Mouse (Mus musculus) retina, embryonic 14.5 days (tissue): Measurements from ENCODE around the gene Cltb.

Experiments
- DNase-seq: peaks from one replicate; pipeline ENCODE4 v3.0.0-alpha.2; 2015; ENCODE audit warnings: low spot score

The Cltb gene

DNA sequence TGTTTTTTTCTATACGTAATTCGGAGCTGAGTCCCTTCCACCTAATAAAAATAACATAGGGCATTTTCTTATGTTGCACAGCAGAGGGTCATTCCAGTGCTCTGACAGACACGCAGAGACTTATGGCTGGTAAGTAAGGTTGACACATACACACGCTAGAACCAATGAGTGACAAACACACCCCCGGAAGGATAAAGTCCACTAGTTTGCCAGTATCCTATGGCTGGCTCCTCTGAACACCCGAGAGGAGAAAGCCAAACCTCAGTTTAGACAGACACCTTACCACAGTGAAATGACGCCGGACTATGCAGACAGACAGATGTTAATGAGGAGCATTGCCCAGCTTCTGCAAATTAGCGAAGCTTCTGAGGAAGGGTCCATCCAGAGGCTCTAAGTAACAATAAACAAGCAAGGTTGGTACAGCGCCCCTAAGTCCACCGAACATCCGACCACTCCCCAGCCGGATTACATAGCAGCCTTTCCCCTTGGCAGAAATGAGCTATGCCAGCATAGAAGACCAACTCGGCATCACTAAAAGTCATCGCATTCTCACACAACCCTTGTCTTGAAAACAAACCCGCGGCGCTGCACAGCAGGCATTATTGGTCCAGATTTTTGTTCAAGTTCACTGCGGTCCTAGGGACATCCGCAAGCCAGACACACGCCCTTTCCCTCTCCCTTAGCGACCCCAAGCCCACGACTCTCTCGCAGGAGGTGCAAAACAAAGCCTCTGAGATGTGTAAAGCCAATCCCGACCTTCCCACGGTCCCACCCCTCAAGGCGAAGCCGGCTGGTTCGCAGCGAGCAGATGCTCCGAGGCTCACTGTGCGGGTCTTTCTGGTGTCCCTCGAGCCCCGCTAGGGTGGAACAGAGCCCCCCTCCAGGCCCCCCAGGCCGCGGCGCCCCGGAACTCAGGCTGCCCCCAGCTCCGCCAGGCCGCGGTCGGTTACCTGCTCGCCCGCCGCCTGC is 46.6 kb downstream of the Cltb start:
- DNase-seq, result peak; percentile 32

DNA sequence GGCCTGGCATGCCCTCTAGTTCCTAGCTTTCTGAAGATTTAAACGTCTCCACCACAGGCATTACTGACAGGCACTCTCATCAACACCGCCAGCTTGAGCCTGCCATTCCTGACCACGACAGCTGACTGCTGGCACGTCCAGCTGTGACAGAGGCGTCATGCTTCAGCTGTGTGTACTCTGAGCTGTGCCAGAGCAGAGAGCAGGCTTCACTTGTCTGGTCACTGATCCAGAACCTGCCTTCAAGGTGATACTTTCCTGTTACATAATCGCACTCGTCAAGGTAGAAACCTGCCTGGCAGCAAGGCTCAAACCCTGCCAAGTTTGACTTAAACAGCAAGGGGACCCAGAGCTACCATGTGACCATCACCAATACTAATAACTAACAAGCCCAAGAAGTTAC is 48.6 kb downstream of the Cltb start:
- no peak for DNase-seq

DNA sequence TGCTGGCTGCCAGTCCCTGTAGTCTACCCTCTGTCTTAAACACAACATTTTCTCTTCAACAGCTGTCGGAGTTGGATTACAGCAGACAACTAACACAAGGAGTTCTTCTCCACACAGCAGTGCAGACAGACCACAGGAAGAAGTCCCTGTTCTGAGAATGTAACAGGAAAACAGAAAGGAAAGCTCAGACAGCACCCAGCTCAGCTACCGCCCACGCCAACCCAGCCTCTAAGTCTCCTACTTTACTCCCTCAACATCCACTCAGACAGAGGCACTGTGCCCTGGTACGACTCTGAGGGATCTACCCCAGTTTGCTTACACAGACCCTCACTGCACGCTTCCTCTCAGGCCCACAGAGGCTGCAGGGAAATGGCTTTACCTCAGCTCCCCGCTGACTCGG is 50.5 kb downstream of the Cltb start:
- no peak for DNase-seq

DNA sequence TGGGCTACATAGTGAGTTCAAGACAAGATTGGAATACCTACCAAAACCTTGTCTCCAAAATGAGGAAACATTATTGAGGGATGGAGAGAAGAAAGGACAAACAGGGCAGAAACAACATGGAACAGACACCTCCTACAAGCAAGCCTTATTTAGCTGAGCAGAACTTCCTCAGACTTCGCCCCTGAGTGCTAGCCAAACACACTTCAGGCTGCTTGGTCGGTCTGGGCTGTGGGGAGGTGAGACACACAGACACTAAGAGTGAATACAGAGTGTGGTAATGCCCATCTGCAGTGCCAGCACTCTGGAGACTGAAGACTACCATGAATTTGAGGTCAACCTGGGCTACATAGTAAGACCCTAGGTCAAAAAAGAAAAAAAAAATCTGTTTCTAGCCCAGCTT is 51.5 kb downstream of the Cltb start:
- no peak for DNase-seq

DNA sequence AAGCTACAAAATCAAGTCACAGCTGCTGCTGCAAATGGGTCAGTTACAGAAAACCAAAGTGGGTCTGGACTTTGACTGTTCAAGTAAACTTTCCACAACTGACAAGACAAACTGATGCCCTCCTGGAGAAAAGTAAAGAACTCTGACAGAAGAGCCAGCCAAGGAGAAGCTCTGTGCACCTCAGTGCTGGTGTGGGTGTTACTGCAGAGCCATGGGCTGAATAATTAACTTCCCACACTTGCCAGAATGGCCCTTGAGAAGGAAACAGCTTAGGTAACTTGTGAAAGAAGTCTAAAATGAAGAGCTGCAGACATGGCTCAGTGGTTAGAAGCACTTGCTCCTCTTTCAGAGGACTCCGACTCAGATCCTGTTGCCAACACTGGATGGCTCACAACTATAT is 53.5 kb downstream of the Cltb start:
- no peak for DNase-seq

DNA sequence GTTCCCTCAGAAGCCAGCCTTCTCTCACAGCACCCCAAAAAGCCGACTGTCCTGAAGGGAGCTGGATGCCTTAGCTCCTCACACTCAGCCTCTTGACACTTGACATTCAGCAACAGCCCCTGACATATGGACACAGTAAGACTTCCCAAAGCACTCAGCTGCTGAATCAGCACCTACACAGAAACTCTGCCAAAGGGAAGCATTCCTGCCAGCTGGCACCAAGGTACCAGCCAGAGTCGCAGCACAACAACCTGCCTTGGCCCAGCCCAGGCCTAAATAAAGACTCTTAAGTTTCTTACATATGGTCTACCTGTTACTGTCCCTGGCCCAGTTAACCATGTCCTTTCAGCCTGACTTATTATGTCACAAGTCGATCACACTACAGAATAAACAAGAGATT is 54.3 kb downstream of the Cltb start:
- DNase-seq, result no peak

DNA sequence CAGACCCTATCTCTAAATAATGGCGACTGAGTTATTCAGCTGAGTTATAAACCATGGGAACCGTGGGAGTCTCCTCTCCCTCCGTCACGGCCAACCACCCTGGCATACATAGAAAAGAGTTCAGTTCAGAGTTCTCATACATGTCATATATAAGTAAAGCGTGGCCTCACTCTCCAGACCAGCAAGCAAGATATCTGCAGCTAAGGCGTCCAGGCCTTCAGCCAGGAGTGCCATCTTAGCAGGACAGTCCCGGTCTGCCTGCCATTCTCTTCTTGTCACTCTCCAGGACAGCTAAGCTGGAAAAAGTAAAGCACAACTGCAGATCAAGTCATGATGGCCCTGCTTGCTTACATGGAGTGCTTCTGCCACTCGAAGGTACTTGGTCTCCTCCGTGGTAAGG is 55.0 kb downstream of the Cltb start:
- no peak for DNase-seq

DNA sequence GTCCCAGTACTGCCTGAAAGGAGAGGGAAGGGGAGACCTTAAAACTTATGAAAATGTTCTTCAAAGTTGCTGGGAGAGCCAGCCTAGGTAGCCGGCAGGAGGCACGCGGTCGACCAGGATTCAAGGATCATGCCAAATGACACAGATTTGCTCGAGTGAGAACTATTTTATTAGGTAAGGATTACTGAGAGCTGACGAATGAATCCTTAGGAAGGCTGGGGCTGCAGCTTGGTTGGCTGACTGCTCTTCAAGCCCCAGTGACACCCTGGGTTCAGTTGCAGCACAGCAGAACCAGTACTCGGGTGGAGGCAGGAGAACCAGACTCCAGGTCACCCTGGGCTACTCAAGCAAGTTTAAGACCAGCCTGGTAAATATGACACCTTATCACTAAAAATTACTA is 63.1 kb downstream of the Cltb start:
- DNase-seq, result no peak
